Mouse (Mus musculus) liver, embryonic 18 days (tissue): ENCODE data around the gene Ldhal6b. TPM values are rescaled to one million over a fixed set of nuclear protein-coding genes. Genes with fewer than 3 reads are reported as not detected.

ENCODE experiments used
- polyA plus RNA-seq: library from polyadenylated mRNA; depleted of rRNA; stranded (reverse); fragments of >200 nt; gene quantifications from 2 replicates; pipeline ENCODE4 v1.2.3, GENCODE M21; 2012; rRNA removed

The Ldhal6b gene
- 0.13 and 0.16 TPM in 2 replicates for polyA plus RNA-seq

GRCm38 (mm10) chr17:5418545-5418944, at the start of gene Ldhal6b:
Ldhal6b (minus strand) TSS chr17:5418767.

GRCm38 (mm10) chr17:5440159-5440971, 21.8 kb upstream of the Ldhal6b start, which contains the start of gene Tmem242:
Tmem242 (minus strand) TSS chr17:5440259.

Other genes starting within 250 kb of the Ldhal6b start
- 13.1 and 14.8 TPM in 2 replicates for gene Tmem242, start 21.5 kb upstream of the Ldhal6b start, polyA plus RNA-seq
- gene Zdhhc14, start 73.8 kb upstream of the Ldhal6b start, polyA plus RNA-seq: 1.4 and 1.6 TPM in 2 replicates